ENCODE assay signal across 9 mouse cellular contexts in the genomic region with DNA sequence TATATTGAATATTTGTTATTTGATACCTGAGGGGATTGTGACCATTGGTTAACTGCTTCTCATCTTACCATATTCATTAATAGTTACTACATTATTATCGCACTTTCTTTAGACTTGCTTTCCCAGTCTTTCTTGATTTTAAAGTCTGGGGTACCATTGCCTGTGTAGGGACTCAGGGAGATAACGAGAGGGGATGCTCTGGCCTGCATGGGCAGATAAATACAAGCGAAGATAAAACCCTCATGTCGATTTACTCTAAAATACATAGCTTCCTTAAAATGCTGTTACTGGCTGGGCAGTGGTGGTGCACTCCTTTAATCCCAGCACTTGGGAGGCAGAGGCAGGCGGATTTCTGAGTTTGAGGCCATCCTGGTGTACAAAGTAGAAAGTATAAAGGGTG. TPM values are rescaled to one million over a fixed set of nuclear protein-coding genes. Genes with fewer than 3 reads are reported as not detected.
"Had no signal": no experiment of that assay in that cellular context is flagged by ENCODE, and none has a peak within 500 bp of the region (broad histone marks: within the 10 kb centered on the region; RNA-seq: fewer than 3 reads in every experiment).

No protein-coding gene starts in this region.

- H3K9ac ChIP-seq: limb, embryonic 15.5 days; lung, embryonic 15.5 days; midbrain, embryonic 13.5 days had no signal

- H3K4me2 ChIP-seq: limb, embryonic 15.5 days; lung, embryonic 15.5 days; midbrain, embryonic 13.5 days had no signal

- H3K27ac ChIP-seq: limb, embryonic 15.5 days; lung, embryonic 15.5 days; macrophage; midbrain, embryonic 13.5 days had no signal

- DNase-seq: layer of hippocampus, adult 9-11 months; layer of hippocampus, postnatal 36 days; lung, postnatal 14 days; thymus, postnatal 4 days had no signal

- H3K4me3 ChIP-seq: limb, embryonic 15.5 days; lung, embryonic 15.5 days; midbrain, embryonic 13.5 days had no signal

- H3K9me3 ChIP-seq: limb, embryonic 15.5 days; lung, embryonic 15.5 days; midbrain, embryonic 13.5 days had no signal

- H3K36me3 ChIP-seq: lung, embryonic 15.5 days had no signal

- H3K4me1 ChIP-seq: limb, embryonic 15.5 days; lung, embryonic 15.5 days; midbrain, embryonic 13.5 days had no signal

- ATAC-seq: intestine, embryonic 16.5 days; midbrain, embryonic 13.5 days had no signal

- H3K27me3 ChIP-seq: limb, embryonic 15.5 days; lung, embryonic 15.5 days; midbrain, embryonic 13.5 days had no signal

RNA-seq across cellular contexts. Expression of a gene that starts 31.2 kb away (rescaled TPM):
- polyA plus RNA-seq: macrophage had no signal
